Mouse (Mus musculus) thymus, adult 18-20 months (tissue): ENCODE results near the gene Cacna1h.

Source experiments
- DNase-seq, 2 experiments: peaks; one replicate each; pipeline ENCODE4 v3.0.0; 2022; ENCODE audit warnings: mixed read lengths in 2 of 2

Cacna1h gene

DNA sequence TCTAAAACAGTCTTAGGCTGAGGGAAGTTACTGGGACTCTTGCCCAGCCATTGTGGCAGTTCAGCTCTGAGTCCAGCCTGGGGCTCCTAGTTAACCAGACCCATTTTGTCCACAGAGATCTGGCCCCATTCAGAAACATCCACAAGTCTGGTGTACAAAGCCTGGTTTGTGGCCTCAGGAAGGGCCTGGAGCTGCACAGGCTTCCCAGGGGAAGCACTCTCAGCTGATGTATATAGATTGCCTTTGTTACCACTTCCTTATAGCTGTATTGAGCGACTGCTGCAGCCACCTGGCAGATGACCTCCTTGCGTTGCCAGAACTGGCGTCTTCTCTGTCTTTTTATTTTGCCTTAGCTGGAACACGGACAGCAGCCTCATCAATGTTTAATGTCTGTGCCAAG, 11.5 kb upstream of the Cacna1h start:
- no peak for DNase-seq

DNA sequence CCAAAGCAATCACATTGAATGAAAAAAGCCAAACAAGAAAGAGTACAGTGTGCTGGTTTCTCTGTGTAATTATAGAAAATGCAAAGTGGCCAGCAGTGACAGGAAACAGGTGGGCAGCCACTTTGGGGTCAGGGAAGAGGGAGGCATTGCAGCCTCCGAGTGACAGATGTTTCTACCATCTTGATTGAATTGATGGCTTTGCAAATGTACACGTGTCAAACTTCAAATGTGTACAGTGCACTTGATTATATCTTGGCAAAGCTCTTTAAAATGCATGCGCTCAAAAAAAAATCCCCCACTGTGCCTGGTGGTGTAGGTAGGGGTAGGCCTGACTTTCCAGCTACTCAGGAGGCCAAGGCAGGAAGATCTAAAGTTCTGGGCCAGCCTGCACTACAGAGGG, 9.3 kb upstream of the Cacna1h start:
- DNase-seq, result no peak

DNA sequence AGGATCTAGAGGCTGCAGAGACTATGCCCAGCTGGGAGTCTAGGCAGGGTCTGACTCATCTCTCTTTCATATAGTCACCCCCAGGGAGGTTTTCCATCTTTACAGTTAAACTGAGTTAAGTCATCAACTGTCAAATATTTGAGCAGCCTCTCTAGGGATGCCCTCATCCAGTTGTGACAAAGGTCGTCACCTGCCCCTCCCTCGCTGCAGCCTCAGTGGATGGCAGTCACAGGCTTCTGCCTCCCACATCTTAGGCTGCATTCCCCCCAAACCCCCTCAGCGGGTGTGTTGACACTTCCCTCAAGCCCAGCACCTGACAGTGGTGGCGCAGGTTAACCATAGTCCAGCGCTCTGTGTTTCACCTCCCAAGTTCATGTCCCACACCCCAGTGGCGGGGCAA, 7.8 kb upstream of the Cacna1h start:
- no peak for DNase-seq

DNA sequence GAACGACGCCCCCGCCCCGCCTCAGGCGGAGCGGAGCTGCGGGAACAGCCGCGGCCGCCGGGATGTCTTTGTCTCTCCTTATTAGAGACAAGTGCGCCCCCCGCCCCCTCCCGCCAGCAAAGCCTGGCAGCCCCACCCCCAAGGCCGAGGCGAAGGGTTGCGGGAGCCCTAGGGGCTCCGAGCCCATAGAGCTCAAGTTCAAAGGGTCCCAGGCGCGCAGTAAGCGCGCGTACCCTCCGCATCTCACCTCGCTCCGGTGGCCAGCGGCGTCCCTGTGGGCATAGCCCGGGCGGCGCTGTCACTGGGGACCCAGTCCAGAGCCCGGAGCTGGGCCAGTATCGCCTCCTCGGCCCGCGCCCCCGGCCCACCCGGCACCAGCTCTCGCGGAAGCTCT, 363 bp downstream of the Cacna1h start:
- no peak for DNase-seq

DNA sequence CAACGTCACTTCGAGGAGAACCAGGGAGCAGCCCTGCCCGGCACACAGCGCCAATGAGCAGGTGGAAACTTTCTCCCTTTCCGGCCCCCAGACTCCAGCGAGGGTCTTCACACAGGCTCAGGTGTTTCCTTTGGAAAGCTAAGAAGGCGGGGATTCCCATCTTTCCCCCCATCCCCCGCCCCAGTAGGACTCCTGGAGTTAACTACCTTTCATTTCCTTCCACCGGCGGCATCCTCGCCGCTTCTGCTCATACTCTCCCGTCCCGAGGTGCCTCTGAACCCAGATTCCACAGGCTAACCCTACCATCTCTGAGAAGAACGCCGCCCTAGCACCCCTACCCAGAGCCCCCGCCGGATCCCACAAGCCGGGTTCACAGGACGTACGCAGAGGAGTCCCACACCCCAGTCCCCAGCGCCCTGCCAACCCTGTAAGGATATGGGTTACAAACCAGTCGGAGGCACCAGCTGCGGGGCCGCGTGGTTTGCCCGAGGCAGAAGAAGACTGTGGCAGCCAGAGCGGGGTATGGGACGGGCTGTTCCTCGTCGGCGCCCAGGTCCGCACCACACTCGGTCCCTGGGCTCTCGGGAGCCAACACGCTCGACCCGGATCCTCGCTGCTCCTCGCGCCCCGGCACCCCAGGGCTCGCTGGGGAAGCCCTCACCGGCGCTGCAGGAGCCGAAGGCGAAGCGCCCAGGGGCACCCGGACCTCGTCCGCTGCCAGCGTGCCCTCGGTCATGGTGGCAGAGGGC, 976 bp downstream of the Cacna1h start:
- no peak for DNase-seq

DNA sequence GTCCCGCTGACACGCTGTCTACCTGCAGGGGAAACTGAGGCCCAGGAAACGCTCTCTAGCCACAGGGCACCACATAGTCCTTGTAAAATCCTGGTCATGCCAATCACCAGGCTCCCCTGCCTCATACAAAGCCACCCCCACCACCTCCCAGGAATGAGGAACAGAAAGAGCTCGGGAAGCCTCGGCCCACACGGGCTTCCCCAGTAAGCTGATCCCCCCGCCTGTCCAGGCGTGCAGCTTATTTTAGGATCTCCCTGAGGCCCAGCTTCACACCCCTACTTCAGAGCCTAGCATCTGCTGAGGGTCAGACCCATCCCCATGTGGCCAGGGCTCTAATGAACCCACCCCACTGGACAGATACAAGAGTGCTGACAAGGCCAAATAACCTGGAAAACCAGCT, 3.0 kb downstream of the Cacna1h start:
- no peak for DNase-seq

DNA sequence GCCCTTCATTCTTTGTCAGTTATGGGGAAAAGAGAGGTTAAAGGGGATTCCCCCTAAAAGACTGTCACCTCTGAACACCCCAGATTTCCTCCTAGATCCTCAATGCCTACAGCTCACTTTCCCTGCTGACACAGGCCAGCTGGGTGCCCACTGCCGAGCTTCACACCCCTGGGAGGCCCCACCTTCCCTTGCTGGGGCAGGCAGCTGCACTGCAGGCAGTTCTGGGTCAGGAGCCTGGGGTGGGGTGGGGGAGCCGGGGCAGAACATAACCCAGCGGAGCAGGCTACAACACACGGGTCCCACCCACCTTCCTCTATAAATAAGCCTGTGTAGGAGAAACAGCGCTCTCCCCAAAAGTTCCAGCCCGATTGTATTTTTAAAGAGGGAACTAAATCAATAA, 3.7 kb downstream of the Cacna1h start:
- no peak for DNase-seq

DNA sequence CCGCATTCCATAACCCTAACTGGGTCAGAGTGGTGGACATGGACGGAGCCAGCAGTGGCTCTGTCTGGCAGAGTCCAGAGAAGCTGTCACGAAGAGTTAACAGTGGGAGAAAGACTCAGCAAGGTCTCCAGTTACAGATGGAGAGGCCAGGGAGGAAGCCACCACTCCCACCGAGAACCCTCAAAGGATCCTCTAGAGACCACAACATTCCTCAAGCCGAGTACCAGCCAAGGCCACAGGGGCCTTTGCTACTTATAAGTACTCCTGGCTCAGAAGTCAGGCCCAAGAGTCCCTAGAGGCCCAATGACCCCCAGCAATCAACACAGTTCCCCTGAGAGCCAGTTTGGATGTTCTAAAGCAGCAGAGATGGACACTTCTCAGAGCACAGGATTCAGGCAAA, 4.3 kb downstream of the Cacna1h start:
- DNase-seq, result no peak

DNA sequence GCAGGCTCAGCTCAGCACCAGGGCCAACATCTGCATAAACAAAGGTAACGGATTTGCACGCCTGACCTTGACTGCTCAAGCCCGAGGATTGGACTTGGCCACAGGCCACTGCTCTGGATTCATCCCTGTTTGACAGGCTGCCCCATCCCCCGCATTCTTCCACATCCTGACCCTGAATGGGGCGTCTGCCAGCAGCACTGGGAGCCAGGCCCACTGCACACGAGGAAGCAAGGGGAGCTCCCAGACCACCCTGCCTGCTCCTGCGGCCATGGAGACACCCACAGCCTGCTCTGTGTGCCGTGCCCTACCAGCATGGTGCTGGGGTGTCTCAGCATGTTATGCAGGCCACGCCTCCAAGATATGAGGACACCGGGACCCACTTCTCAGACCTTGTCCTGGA, 6.1 kb downstream of the Cacna1h start:
- DNase-seq, result no peak

DNA sequence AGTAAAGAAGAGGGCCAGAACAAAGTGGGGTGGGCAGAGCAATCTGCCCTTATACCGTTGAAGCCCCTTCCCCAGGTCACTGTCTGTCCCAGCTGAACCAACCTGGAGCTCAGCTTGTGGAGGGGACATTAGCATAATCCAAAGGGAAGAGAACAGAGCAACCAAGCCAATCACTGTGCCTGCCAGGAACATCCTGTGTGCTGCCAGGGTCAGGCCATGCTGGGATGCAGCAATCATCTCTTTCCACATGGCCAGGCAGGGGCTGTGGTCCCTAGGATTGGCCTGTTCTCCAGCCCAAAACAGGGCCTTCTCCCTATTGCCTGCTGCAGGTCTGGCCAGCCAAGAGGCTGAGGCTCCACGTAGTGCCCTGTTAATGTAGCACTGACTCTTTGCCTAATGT, 7.6 kb downstream of the Cacna1h start:
- no peak for DNase-seq

DNA sequence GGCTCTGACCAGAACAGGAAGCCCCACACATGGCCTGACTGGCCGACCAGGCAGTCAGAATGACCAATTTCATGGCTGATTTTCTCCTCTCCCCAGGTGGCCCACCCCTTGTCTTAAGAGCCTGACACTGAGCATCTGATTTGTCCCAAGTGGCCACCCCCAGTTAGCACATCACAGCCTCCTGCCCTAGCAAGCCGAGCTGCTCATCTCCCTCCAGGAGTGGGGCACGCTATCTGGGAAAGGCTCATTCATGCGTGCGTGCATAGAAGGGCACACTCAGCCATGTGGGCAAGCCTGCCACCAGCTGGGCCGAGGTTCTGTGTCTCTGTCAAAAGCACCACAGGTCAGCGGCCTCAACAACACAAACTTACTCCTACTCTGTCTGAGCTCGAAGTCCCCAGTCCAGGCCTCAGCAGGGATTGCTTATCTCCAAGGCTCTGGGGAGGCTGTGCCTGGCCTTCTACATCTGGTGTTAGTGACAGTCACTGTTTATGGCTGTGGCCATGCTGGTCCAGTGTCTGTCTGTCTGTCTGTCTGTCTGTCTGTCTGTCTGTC, 9.0 kb downstream of the Cacna1h start:
- no peak for DNase-seq

DNA sequence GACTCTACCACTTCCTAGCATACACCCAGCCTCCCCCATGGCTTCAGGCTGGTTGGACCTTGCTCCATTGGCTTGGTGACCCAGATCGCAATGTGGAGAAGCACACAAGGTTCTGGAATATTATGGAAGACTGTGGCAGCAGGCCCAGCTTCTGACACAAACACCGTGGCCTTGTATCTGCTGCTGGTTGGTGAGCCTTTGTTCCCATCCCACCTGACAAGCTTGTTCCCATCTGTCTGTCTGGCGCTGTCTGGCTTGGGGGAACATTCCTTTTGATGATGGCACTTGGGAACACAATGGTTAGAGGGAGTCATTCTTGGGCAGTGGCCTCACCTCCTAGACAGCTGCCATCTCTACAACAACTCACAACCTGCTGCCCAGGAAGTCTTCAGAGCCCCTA, 12.6 kb downstream of the Cacna1h start:
- no peak for DNase-seq

DNA sequence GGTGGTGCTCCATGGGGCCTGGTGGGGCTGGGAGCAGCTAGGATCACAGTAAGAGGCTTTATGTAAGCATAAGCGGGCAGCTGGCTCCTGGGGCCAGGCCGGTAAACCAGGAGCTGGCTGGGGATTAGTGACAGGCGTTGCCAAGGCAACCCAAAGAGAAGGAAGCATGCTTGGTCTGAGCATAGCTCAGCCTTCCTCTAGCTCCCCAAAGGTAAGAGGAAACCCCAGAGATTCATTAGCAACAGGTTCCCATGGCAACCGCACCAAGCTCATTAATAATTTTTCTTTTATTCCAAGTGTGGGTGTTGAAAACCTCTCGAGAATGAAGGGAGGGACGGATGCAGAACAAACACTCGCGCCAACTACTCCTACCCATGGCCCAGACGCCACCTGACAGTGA, 14.7 kb downstream of the Cacna1h start:
- DNase-seq, result no peak

DNA sequence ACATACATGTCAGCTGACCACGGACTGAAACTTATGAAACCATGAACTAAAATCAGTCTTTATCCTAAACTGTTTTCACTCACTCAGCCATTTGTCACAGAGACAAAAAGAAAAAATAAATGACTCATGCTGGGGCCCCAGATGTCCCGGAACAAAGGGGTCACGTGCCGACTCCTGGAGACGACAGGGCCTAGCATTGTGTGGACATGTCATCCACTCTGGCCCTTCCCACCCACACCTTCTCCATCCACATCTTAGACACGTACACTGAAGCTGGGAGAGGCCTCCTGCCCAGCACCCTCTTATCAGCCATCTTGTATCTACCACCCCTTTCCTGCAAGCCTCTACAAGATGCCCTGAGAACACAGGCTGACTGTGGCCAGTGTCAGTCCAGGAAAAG, 15.6 kb downstream of the Cacna1h start:
- no peak for DNase-seq

DNA sequence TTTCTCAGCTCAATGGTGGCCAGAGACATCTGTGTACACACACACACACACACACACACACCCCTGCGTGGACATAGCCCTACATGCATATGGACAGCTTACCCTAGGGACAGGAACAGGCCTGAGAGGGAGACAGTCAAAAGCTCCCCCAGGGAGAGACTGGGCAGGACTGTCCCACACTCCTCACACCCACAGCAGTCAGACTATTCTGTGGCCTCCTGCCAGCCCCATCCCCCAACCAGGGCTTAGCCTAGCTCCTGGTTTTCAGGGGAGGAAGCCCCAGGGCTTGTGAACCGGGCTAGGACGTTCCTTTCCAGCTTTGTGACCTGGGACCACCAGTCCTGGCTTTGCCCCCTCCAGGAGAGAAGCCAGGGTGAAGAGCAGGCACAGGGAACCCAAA, 17.4 kb downstream of the Cacna1h start:
- DNase-seq, result no peak

DNA sequence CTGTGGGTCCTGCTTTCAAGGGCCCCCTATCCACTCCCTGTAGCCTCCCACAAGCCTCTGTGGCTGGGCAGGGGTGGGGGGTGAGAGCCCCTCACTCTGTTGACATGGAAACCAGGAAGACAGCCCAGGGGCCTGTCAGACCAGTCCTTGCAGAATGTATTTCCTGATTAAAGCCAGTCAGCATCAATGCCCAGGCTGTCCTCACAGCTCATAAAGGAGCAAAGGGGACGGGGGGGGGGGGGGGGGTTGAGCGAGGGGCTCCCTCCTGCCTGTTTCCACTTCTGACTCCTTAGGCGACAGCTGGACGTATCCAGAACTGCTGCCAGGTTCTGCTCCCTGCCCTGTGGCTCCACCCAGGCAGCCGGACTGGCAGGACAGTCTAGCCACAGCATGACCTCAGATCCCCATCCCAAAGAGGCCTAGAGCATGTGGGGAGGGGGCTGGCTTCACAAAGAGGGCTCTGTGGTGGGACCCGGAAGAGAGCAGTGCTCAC, 18.1 kb downstream of the Cacna1h start:
- DNase-seq, result no peak

DNA sequence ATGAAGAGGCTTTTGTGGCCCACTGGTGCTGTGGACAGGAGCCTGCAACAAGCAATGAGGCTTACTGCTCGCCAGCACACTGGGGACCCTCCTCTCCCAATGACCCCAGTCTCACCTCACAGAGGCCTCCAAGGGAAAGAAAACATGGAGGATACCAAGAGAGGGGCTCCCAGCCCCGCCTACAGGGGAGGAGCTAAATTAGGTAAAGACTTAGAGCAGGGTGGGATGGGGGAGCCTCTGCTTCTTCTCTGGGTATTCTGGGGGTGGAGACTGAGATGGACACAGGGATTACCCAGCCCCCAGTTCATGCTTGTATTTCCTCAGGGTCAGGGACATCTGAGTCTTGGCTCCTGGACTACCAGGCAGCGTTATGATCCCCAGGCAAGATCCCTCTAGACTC, 18.7 kb downstream of the Cacna1h start:
- no peak for DNase-seq

DNA sequence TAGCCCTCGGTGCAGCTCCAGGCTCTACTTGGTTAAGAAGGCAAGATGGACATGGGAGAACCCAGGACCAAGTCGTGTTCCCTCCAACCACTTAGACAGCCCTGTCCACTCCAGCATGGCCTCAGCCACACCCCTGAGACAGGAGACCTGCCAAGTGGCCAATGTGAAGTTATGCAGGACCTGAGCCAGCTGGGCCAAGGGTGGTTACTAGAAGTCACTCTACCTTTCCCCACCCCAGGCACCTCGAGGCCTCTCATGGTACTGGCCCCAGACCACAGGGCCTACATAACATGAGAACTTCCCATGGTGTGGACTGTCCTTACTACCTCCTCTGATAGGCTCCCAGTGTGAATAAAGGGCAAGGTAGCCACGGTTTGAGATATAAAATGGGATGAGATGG, 19.4 kb downstream of the Cacna1h start:
- DNase-seq, result no peak

DNA sequence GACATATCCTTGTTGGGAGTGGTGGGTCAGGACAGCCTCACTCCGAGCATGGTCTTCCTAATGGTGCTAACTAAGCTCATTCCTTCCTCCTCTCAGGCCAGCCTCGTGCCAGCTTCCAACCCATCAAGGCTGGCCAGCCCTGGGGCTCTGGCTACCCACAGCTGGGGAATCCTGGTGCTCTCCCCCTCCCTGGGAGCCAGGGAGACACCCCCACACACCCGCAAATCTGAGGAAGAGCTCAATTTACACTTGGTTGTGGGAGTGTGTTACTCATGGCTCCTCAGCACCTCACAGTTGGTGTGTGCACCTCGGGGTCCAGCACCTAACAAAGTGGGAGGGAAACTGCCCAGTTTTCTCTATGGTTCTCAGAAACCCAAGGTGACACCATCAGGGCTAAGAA, 22.3 kb downstream of the Cacna1h start:
- DNase-seq, result no peak

DNA sequence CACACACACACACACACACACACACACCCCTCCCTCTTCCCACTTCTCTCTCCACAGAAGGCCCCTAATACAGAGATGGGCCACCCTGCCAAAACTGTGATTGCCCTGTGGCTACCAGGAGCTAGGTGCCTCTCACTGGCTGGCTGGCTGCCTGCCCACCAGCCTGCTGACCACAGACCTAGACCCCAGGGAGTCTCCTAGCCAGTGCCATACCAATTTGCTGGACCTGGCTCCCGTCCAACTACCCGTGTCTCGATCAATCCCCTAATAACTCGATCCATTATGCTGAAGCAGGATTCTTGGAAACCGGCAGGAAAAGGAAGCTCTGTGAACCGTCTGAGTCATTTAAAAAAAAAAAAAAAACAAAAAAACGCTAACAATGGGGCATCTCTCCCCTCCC, 22.8 kb downstream of the Cacna1h start:
- DNase-seq, result no peak

DNA sequence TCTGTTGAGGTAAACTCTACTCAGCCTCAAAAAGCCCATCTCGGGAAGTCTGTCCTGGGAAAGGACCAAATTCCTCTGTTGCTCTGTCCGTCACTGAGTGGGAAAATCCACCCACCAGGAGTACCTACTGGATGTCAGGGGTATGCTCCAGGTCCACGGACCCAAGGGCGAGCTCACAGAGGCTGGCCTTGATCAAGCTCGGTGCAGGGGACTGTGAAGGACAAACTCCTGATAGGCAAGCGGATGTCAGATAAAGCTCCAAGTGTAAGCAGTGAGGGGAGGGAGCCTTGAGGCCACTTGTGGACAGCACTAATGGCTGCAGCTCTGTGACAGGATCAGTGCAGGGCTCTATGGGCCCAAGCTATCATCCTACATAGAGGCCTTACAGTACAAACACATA, 23.4 kb downstream of the Cacna1h start:
- DNase-seq, result no peak

DNA sequence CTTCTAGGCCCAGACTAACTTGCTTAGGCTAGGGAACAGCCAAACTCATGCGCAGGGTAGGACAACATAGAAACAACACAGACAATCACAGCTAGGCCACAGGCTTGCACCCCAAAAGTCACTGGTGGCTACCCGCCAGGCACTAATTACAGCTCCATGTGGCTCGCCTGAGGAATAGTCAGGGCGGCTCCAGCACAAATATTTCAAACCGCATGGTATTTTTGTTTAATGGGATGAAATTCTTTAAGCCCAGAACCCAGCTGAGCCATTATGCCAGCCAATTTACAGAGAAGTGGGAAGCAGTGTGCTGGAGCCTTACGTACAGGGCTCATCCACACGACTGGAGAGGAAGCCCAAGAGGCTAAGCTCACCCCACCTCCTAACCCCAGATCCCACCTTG, 24.0 kb downstream of the Cacna1h start:
- DNase-seq, result no peak

DNA sequence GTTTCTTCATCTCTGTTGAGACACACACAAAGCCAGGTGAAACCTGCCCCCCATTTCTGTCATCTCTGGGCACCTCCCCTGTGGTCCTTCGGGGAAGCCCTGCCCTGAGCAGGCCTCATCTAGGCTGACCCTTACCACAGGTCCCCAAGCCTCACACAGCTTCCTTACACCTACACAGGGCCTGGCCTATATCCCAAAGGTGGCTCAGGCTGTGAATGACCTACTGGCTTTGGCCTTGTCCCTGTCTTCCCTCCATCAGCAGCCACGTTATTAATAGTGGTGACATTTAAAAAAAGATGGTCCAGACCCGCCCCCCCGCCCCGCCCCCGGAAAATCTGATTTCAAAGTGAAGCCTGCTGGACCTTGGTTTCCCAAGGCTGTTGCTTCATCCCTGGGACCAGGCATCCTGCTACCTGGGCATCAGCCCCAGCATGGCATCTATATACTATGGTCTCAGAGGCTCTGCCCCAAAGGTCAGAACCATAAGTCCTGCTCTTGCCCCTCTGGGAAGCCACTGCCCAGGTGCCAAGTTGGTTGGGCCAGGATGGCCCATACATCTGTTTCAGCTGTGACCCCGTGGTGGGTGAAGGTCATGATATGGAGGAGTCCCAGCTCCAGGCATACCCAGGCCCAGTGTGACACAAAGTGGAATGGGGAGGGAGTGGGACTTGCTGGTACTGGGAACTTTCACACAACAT, 25.1 kb downstream of the Cacna1h start:
- DNase-seq, result no peak

DNA sequence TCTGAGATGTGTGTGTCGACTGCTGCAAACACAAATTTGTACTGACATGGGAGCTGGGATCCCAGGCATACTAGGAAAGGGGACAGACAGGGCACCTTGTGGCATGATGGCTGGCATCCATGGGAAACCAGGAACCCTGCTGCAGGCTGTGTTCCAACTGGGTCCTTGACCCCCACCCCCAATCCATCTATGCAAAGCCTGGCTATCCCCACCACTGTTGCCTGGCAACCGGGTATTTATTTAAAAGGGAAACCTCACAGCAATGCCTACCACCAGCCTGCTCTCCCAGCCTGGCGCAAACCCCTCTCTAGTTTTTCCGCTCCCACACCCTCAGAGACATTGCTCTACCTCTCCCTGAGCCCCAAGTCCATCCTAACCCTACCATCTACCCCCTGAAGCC, 26.2 kb downstream of the Cacna1h start:
- DNase-seq, result no peak
